Mouse (Mus musculus) CH12.LX (cell line): ENCODE measurements around the gene Fam171a1.

Source experiments
- CTCF ChIP-seq, 2 experiments: IDR thresholded peaks in 1 of 2; conservative IDR thresholded peaks in 1 of 2; 2 replicates each; pipeline ENCODE4 v1.5.1; 2011 to 2012; ENCODE audit warnings: low read depth in 2 of 2, low read length in 2 of 2, improper control_type of control experiment in 1 of 2, inconsistent platforms in 1 of 2, mild to moderate bottlenecking in 1 of 2, moderate library complexity in 1 of 2
- NRF1 ChIP-seq: IDR thresholded peaks from 2 replicates; pipeline ENCODE4 v1.6.1; 2014; ENCODE audit warnings: low read depth, mild to moderate bottlenecking, inconsistent platforms, low read length, improper control_type of control experiment, moderate library complexity
- SMC3 ChIP-seq: IDR thresholded peaks from 2 replicates; pipeline ENCODE4 v1.6.1; 2011; ENCODE audit warnings: low read depth, low read length, improper control_type of control experiment
- USF1 ChIP-seq: IDR thresholded peaks from 2 replicates; pipeline ENCODE4 v1.6.1; 2014; ENCODE audit warnings: low read depth, mild to moderate bottlenecking, inconsistent platforms, low read length, improper control_type of control experiment

DNA sequence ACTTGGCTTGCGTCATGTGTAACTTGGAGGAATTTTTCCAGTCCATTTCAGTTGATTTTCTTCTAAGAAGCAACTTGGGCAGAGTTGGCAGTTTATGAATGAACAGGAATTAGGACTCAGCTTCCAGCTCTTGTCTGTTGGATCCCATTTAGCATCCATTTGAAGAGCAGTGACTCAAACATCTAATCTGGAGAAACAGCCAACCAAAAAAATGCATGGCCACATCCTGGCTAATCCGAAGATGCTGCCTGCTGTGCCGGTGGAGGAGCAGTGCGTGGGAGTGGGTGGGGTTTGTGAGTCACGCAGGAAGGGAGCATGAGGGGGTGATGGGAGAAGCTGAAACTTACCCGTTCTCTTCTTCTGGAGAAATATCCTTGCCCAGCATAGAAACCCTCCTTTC, 104.2 kb downstream of the Fam171a1 start:
- TF ChIP-seq NRF1 (no peak), SMC3 (no peak), USF1 (no peak), CTCF (conservative IDR thresholded peaks at IDR 0.05 in 1 of 2, IDR thresholded peaks at IDR 0.05 in 1 of 2; ENCODE audit: low read depth in 2 of 2, low read length in 2 of 2) (no peak)
